Mouse (Mus musculus): ENCODE results near the gene Cog4. TPM values are rescaled to one million over a fixed set of nuclear protein-coding genes. Genes with fewer than 3 reads are reported as not detected.

Cog4 gene
- polyA plus RNA-seq, 1 experiment: 14.0 TPM

DNA sequence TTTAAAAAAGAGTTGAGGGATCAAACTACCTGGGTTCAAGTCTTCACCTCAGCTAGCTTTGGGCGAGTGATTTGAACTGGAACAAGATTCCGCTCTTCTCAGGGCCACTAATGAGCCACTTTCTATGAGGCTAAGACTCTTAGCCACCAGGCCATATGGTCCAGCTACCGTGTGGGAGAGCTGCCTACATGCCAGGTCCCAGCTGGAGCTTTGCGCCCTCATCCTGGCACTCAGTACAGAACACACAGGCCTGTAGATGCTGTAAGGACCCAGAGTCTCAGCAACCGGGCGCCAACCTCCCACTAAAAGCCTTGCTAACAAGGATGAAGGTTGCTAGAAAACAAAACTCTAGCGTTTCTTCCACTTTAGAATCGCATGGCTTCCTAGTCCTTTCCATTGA, 42.0 kb downstream of the Cog4 start:
- Histone ChIP-seq H3K27me3 (replicated peaks) (no peaks in the 10 kb centered on the region), H3K4me1 (peaks cover 8% of the 10 kb centered on the region; the same call in 1 of the 2 replicates), H3K4me3 (replicated peaks) (no peak overlapping the region), H3K9me3 (peaks cover 6% of the 10 kb centered on the region), H3K36me3 (replicated peaks; ENCODE audit: low read length) (peaks cover 88% of the 10 kb centered on the region)
- no peak for TF ChIP-seq FLI1 (IDR thresholded peaks at IDR 0.05; ENCODE audit: low read length)
- TF ChIP-seq GATA1 (IDR thresholded peaks at IDR 0.05; ENCODE audit: borderline replicate concordance, low read length): no peak

DNA sequence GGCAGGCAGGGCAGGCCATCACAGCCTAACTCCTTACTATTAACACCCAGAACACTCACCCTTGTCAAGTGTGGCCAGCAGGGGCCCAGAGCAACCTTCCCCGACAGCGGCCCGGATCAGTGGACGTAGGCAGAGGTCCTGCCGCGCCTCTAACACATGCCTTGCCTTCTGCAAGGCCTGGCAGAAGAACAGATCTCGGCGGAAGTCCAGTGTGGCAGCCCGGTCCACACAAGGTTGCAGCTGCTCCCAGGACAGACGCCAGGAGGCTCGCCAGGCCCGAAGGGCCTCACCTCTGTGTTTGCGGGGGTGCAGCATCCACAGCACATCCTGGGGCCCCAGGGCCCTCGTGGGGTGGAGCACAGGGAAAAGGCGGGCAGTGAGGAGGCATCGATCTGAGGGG, 42.5 kb downstream of the Cog4 start:
- Histone ChIP-seq H3K27me3 (replicated peaks) (no peaks in the 10 kb centered on the region), H3K4me1 (peaks cover 8% of the 10 kb centered on the region; the same call in 1 of the 2 replicates), H3K4me3 (replicated peaks) (no peak overlapping the region), H3K36me3 (replicated peaks; ENCODE audit: low read length) (peaks cover 88% of the 10 kb centered on the region), H3K9me3 (peaks cover 6% of the 10 kb centered on the region)
- TF ChIP-seq GATA1 (IDR thresholded peaks at IDR 0.05; ENCODE audit: borderline replicate concordance, low read length) (no peak), FLI1 (IDR thresholded peaks at IDR 0.05; ENCODE audit: low read length) (no peak)

DNA sequence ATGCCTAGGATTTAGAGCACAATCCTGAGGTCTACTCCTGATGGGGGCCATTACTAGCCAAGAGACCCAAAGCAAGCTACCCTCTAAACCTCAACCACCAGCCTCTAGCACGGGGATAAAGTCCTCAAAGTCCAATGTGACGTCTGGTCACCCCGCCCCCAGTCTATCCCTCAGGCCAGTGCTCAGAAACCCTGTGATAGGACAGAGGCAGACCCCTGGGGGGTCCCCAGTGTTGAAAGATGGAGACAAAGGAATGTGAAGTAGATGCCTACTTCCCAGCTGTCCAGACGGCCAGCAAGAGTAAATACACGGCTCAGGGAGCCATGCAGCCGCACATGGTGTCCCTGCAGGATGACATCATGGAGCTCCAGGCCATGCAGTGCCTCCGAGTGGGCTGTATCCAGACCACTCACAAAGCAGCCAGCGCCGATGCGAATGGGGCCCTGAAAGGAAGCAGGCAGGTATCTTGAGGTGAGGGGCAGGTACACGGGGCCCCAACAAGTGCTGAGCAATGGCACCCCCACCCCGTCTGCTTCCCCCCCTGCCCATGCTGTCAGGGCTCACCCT, 43.6 kb downstream of the Cog4 start:
- H3K36me3 ChIP-seq (replicated peaks; ENCODE audit: low read length): peaks cover 88% of the 10 kb centered on the region
- no peak overlapping the region for H3K4me3 ChIP-seq (replicated peaks)
- H3K9me3 ChIP-seq: peaks cover 6% of the 10 kb centered on the region
- TF ChIP-seq GATA1 (IDR thresholded peaks at IDR 0.05; ENCODE audit: borderline replicate concordance, low read length) (no peak), FLI1 (IDR thresholded peaks at IDR 0.05; ENCODE audit: low read length) (no peak)
- H3K4me1 ChIP-seq: peaks cover 8% of the 10 kb centered on the region; the same call in 1 of the 2 replicates
- no peaks in the 10 kb centered on the region for H3K27me3 ChIP-seq (replicated peaks)

DNA sequence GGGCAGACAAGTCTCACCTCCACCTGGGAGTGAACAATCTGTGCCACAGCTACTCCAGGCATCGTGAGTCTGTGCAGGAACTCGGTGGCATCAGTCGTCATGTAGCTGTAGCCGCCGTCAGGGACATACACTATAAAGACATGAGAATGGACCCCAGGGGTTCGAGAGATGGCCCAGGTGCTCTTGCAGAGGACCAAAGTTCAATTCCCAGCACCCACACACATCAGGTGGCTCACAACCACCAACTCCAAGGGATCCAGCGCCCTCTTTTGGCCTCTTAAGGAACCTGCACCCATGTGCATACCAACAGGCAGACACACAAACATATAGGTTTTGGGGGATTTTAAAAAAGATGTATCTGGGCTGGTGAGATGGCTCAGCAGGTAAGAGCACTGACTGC, 45.6 kb downstream of the Cog4 start:
- Histone ChIP-seq H3K4me3 (replicated peaks) (no peak overlapping the region), H3K4me1 (no peaks in the 10 kb centered on the region; the same call in 1 of the 2 replicates), H3K36me3 (replicated peaks; ENCODE audit: low read length) (peaks cover 74% of the 10 kb centered on the region), H3K9me3 (peaks cover 6% of the 10 kb centered on the region), H3K27me3 (replicated peaks) (no peaks in the 10 kb centered on the region)
- no peak for TF ChIP-seq FLI1 (IDR thresholded peaks at IDR 0.05; ENCODE audit: low read length)
- no peak for TF ChIP-seq GATA1 (IDR thresholded peaks at IDR 0.05; ENCODE audit: borderline replicate concordance, low read length)

DNA sequence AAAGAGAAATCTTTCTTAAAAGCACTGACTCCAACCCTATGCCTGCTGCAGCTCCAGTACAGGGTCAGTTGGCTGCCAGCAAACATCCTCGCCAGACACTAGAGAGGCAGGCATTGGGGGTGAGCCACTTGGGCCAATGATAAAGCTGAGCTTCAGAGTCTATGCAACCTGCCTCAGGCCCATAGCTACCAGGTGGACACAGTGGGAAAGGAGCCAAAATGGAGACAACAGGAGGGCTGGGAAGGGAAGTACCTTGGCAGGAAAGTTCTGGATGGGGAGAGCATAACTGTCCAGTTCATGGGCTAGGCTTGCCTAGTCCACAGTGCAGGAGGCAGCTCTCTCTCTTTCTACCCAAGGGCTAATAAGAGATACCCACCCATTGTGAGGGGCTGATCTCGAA, 46.5 kb downstream of the Cog4 start:
- Histone ChIP-seq H3K36me3 (replicated peaks; ENCODE audit: low read length) (peaks cover 73% of the 10 kb centered on the region), H3K27me3 (replicated peaks) (no peaks in the 10 kb centered on the region), H3K9me3 (peaks cover 6% of the 10 kb centered on the region), H3K4me1 (no peaks in the 10 kb centered on the region), H3K4me3 (replicated peaks) (no peak overlapping the region)
- TF ChIP-seq GATA1 (IDR thresholded peaks at IDR 0.05; ENCODE audit: borderline replicate concordance, low read length): no peak
- no peak for TF ChIP-seq FLI1 (IDR thresholded peaks at IDR 0.05; ENCODE audit: low read length)

DNA sequence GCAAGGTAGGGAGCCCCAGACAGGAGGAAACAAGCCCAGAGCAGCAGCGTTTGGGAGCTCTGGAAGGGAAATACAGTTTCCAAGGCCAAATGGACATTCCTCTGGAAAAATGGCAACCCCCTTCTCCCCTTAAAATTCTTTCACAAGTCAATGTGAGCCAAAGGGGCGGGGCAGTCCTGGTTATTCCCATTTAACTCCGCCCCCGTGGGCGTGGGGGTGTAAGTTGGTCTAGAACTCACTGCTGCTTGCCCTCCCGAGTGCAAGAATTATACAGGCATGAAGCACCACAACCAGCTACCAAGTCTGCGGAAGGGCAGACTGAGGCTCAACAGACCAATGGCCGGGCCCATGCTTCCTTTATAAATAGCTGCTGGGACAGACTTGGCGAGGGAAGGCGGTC, 48.5 kb downstream of the Cog4 start:
- TF ChIP-seq FLI1 (IDR thresholded peaks at IDR 0.05; ENCODE audit: low read length): no peak
- TF ChIP-seq GATA1 (IDR thresholded peaks at IDR 0.05; ENCODE audit: borderline replicate concordance, low read length): no peak
- Histone ChIP-seq H3K4me3 (replicated peaks) (no peak overlapping the region), H3K27me3 (replicated peaks) (no peaks in the 10 kb centered on the region), H3K9me3 (peaks cover 6% of the 10 kb centered on the region), H3K36me3 (replicated peaks; ENCODE audit: low read length) (peaks cover 73% of the 10 kb centered on the region), H3K4me1 (no peaks in the 10 kb centered on the region)

DNA sequence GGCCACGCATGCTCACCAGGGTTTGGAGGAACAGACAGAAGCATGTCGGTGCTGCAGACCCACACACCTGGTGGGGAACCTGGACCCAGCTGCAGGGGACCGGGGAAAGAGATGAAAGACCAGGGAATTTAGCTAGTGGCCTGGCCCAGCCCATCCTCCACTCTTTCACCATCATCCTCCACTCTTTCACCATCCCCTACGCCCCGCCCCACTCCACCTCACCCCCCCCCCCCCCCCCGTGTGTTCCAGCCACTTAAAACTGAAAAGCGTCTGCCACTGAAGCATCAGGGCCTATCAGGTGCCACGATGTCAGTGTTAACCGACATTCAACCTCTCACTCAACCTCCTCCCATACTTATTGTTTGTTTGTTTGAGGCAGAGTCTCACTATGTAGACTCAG, 48.9 kb downstream of the Cog4 start:
- peaks cover 6% of the 10 kb centered on the region for H3K9me3 ChIP-seq
- H3K36me3 ChIP-seq (replicated peaks; ENCODE audit: low read length): peaks cover 71% of the 10 kb centered on the region
- no peaks in the 10 kb centered on the region for H3K4me1 ChIP-seq
- no peaks in the 10 kb centered on the region for H3K27me3 ChIP-seq (replicated peaks)
- TF ChIP-seq FLI1 (IDR thresholded peaks at IDR 0.05; ENCODE audit: low read length) (no peak), GATA1 (IDR thresholded peaks at IDR 0.05; ENCODE audit: borderline replicate concordance, low read length) (no peak)
- no peak overlapping the region for H3K4me3 ChIP-seq (replicated peaks)

DNA sequence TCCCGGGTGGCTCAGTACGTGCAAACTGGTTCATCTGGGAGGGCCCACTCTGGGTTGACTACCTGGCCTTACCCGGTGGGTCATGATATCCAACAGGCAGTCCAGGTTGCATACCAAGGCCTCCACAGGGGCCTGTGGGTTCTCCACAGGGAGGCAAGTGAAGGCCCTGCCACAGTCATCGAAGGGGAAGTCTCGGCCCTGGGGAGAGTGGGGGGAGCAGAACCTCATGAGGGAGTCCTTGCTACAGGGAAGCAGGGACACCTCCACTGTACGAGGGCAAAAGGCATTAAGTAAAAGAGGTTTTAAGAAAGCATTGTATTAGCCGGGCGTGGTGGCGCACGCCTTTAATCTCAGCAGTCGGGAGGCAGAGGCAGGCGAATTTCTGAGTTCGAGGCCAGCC, 49.4 kb downstream of the Cog4 start:
- H3K36me3 ChIP-seq (replicated peaks; ENCODE audit: low read length): peaks cover 67% of the 10 kb centered on the region
- no peaks in the 10 kb centered on the region for H3K27me3 ChIP-seq (replicated peaks)
- H3K4me3 ChIP-seq (replicated peaks): no peak overlapping the region
- H3K4me1 ChIP-seq: peaks cover 1% of the 10 kb centered on the region; the same call in 1 of the 2 replicates
- peaks cover 6% of the 10 kb centered on the region for H3K9me3 ChIP-seq
- TF ChIP-seq FLI1 (IDR thresholded peaks at IDR 0.05; ENCODE audit: low read length) (no peak), GATA1 (IDR thresholded peaks at IDR 0.05; ENCODE audit: borderline replicate concordance, low read length) (no peak)

DNA sequence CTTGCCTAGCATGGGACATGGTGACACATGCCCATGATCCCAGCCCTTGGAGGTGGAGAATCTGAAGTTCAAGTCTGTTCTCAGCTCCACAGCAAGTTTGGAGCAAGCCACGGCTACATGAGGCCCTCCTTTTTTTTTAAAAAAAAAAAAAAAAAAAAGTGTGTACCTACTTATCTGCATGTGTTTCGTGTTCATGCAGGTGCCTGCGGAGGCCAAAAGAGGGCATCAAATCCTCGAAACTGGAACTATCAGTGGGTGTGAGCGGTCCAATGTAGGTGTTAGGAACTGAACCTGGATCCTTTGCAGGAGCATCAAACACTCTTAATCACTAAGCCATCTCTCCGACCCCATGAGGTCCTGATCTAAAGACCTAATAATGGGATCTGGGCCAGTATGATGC, 51.1 kb downstream of the Cog4 start:
- Histone ChIP-seq H3K4me3 (replicated peaks) (no peak overlapping the region), H3K9me3 (peaks cover 4% of the 10 kb centered on the region; the same call in 1 of the 2 replicates), H3K27me3 (replicated peaks) (no peaks in the 10 kb centered on the region), H3K36me3 (replicated peaks; ENCODE audit: low read length) (peaks cover 61% of the 10 kb centered on the region), H3K4me1 (peaks cover 9% of the 10 kb centered on the region; the same call in 1 of the 2 replicates)
- TF ChIP-seq FLI1 (IDR thresholded peaks at IDR 0.05; ENCODE audit: low read length) (no peak), GATA1 (IDR thresholded peaks at IDR 0.05; ENCODE audit: borderline replicate concordance, low read length) (no peak)

DNA sequence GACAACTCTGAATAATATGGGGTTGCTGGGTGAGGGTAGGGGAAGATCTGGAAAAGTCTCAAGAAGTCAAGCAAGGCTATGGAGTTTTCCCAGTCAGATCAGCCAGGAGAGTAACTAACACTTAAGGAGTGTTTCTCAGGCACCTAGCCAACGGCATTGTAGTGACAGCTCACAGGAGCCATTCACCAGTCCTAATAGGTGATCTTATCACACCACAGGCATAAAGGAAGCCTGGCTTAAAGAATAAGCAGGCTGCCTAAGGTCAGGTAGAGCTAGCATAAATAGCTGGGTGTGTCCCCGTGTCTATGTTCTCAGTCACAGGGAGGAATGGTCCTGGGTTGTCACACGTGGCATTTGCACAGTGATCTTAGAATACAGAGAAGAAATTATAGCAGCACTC, 54.7 kb downstream of the Cog4 start:
- Histone ChIP-seq H3K4me3 (replicated peaks) (no peak overlapping the region), H3K27me3 (replicated peaks) (peaks cover 2% of the 10 kb centered on the region), H3K36me3 (replicated peaks; ENCODE audit: low read length) (peaks cover 31% of the 10 kb centered on the region), H3K9me3 (no peaks in the 10 kb centered on the region), H3K4me1 (peaks cover 19% of the 10 kb centered on the region)
- TF ChIP-seq FLI1 (IDR thresholded peaks at IDR 0.05; ENCODE audit: low read length): no peak
- no peak for TF ChIP-seq GATA1 (IDR thresholded peaks at IDR 0.05; ENCODE audit: borderline replicate concordance, low read length)

Data from megakaryocyte, embryonic 14.5 days (primary cell).